Comparison of ENCODE assay signal across 20 mouse cellular contexts in genomic region chr3:116060320-116060719, GRCm38 (mm10).
"Had no signal": no experiment of that assay in that cellular context is flagged by ENCODE, and none has a peak within 500 bp of the region (broad histone marks: within the 10 kb centered on the region; RNA-seq: fewer than 3 reads in every experiment).

No protein-coding gene starts in this region.

- H3K27ac ChIP-seq: kidney, postnatal 0 days; layer of hippocampus, adult 2 months; limb, embryonic 10.5 days; limb, embryonic 13.5 days; liver, embryonic 12.5 days; liver, embryonic 15.5 days; lung, embryonic 15.5 days; midbrain, embryonic 10.5 days; midbrain, embryonic 13.5 days had no signal

- H3K4me3 ChIP-seq: layer of hippocampus, adult 2 months; limb, embryonic 10.5 days; limb, embryonic 13.5 days; liver, embryonic 12.5 days; liver, embryonic 15.5 days; lung, embryonic 15.5 days; megakaryocyte, embryonic 14.5 days; midbrain, embryonic 10.5 days; midbrain, embryonic 13.5 days; myocyte had no signal

- H3K9ac ChIP-seq: limb, embryonic 13.5 days; liver, embryonic 12.5 days; liver, embryonic 15.5 days; lung, embryonic 15.5 days; midbrain, embryonic 13.5 days had no signal

- H3K36me3 ChIP-seq: limb, embryonic 10.5 days; limb, embryonic 13.5 days; liver, embryonic 12.5 days; liver, embryonic 15.5 days; lung, embryonic 15.5 days; midbrain, embryonic 10.5 days; midbrain, embryonic 13.5 days had no signal

- H3K4me1 ChIP-seq: limb, embryonic 10.5 days; limb, embryonic 13.5 days; liver, embryonic 12.5 days; liver, embryonic 15.5 days; lung, embryonic 15.5 days; megakaryocyte, embryonic 14.5 days; midbrain, embryonic 10.5 days; midbrain, embryonic 13.5 days had no signal

- ATAC-seq: liver, embryonic 12.5 days; midbrain, embryonic 13.5 days; midbrain, embryonic 16.5 days had no signal

- DNase-seq: kidney, postnatal 25 days; layer of hippocampus, adult 9-11 months; liver; lung, adult 18-20 months; lung, postnatal 10 days; lung, postnatal 36 days; thymus, adult 18-20 months; thymus, postnatal 36 days had no signal

- H3K4me2 ChIP-seq: limb, embryonic 13.5 days; liver, embryonic 12.5 days; liver, embryonic 15.5 days; lung, embryonic 15.5 days; midbrain, embryonic 13.5 days had no signal

- H3K9me3 ChIP-seq: limb, embryonic 10.5 days; limb, embryonic 13.5 days; liver, embryonic 12.5 days; liver, embryonic 15.5 days; lung, embryonic 15.5 days; megakaryocyte, embryonic 14.5 days; midbrain, embryonic 10.5 days; midbrain, embryonic 13.5 days had no signal

- H3K27me3 ChIP-seq: limb, embryonic 13.5 days; liver, embryonic 12.5 days; liver, embryonic 15.5 days; lung, embryonic 15.5 days; midbrain, embryonic 13.5 days had no signal
